Mouse (Mus musculus) heart, postnatal 4 days (tissue): Measurements from ENCODE around the gene Pla2g4b. TPM values are rescaled to one million over a fixed set of nuclear protein-coding genes. Genes with fewer than 3 reads are reported as not detected.

Source experiments
- DNase-seq: peaks from one replicate; pipeline ENCODE4 v3.0.0; 2021
- total RNA-seq, 2 experiments: library from RNA; stranded (reverse); gene quantifications; 2 replicates each; pipeline ENCODE4 v1.2.3; 2021

Gene Pla2g4b
- 1 to 10 TPM; 1.9 to 4.0 TPM for total RNA-seq

GRCm38 (mm10) chr2:120032726-120033467, at the start of gene Pla2g4b:
Pla2g4b (plus strand) TSS chr2:120033417.
- no peak for DNase-seq

- DNase-seq = no peak
Measured at GRCm38 (mm10) chr2:119985871-119986270, 47.3 kb upstream of the Pla2g4b start.

- peak; percentile 25 for DNase-seq
Measured at GRCm38 (mm10) chr2:119986369-119986768, 46.8 kb upstream of the Pla2g4b start.

- no peak for DNase-seq
Measured at GRCm38 (mm10) chr2:119987441-119987840, 45.8 kb upstream of the Pla2g4b start.

GRCm38 (mm10) chr2:119988952-119989351, 44.3 kb upstream of the Pla2g4b start:
- no peak for DNase-seq

GRCm38 (mm10) chr2:119990881-119991280, 42.3 kb upstream of the Pla2g4b start:
- no peak for DNase-seq

- DNase-seq = no peak
Measured at GRCm38 (mm10) chr2:119992349-119992748, 40.9 kb upstream of the Pla2g4b start.

- no peak for DNase-seq
Measured at GRCm38 (mm10) chr2:119993515-119993914, 39.7 kb upstream of the Pla2g4b start.

GRCm38 (mm10) chr2:119994839-119995238, 38.4 kb upstream of the Pla2g4b start:
- no peak for DNase-seq

GRCm38 (mm10) chr2:119995391-119996281, 37.6 kb upstream of the Pla2g4b start:
- peak; percentile 49 for DNase-seq

GRCm38 (mm10) chr2:119997354-119997753, 35.9 kb upstream of the Pla2g4b start:
- no peak for DNase-seq

- DNase-seq = no peak
Measured at GRCm38 (mm10) chr2:119999731-120000130, 33.5 kb upstream of the Pla2g4b start.

- DNase-seq = no peak
Measured at GRCm38 (mm10) chr2:120000882-120001584, 32.2 kb upstream of the Pla2g4b start.

- DNase-seq = no peak
Measured at GRCm38 (mm10) chr2:120001956-120002355, 31.3 kb upstream of the Pla2g4b start.

GRCm38 (mm10) chr2:120003970-120004369, 29.2 kb upstream of the Pla2g4b start:
- no peak for DNase-seq

- no peak for DNase-seq
Measured at GRCm38 (mm10) chr2:120006696-120007095, 26.5 kb upstream of the Pla2g4b start.

- DNase-seq = no peak
Measured at GRCm38 (mm10) chr2:120007680-120008210, 25.5 kb upstream of the Pla2g4b start.

GRCm38 (mm10) chr2:120008672-120009071, 24.5 kb upstream of the Pla2g4b start:
- DNase-seq = no peak

- peak; percentile 71 for DNase-seq
Measured at GRCm38 (mm10) chr2:120011462-120012200, 21.6 kb upstream of the Pla2g4b start.

GRCm38 (mm10) chr2:120012924-120013323, 20.3 kb upstream of the Pla2g4b start:
- no peak for DNase-seq

- no peak for DNase-seq
Measured at GRCm38 (mm10) chr2:120013831-120014486, 19.3 kb upstream of the Pla2g4b start.
